Mouse (Mus musculus): Measurements from ENCODE around the gene Zfp978.

- TF ChIP-seq CTCF (IDR thresholded peaks at IDR 0.05; ENCODE audit: control insufficient read depth, insufficient read depth, insufficient replicate concordance, low read depth, low read length) (no peak), POLR2A (IDR thresholded peaks at IDR 0.05; ENCODE audit: control insufficient read depth, low read depth, low read length) (no peak)
These were observed 71.9 kb downstream of the Zfp978 start for GRCm38 (mm10) chr4:147433017-147433416.
